Mouse (Mus musculus) layer of hippocampus, adult 2 months (tissue): Measurements from ENCODE around the gene Traf2. TPM values are rescaled to one million over a fixed set of nuclear protein-coding genes. Genes with fewer than 3 reads are reported as not detected.
A peak's percentile ranks its signal among the peaks of the same experiment; 100 is the strongest.

Experiments used
- DNase-seq, 2 experiments: peaks; one replicate each; pipeline ENCODE4 v3.0.0; 2022; ENCODE audit warnings: low spot score in 2 of 2
- H3K27ac ChIP-seq: fragments of 200-600 bp; 2 replicates; pipeline ENCODE4 v1.8.1; 2022
- H3K4me3 ChIP-seq: fragments of 200-600 bp; 2 replicates; pipeline ENCODE4 v1.8.1; 2022; ENCODE audit warnings: mild to moderate bottlenecking
- CTCF ChIP-seq: fragments of 200-600 bp; conservative IDR thresholded peaks from 2 replicates; pipeline ENCODE4 v1.8.1; 2022; ENCODE audit warnings: antibody characterized with exemption, mild to moderate bottlenecking, moderate library complexity
- total RNA-seq, 2 experiments: library from RNA; stranded (reverse); gene quantifications; 2 replicates each; pipeline ENCODE4 v1.2.3; 2021

Gene Traf2
- total RNA-seq, 2 experiments from 2014 or later, result 10.9 to 12.0 TPM

- DNase-seq, result no peak
- Histone ChIP-seq H3K4me3 (no peak within 1 kb of the TSS), H3K27ac (no peak within 1 kb of the TSS)
- no peak for TF ChIP-seq CTCF
Measured at GRCm38 (mm10) chr2:25493476-25493961, 53.2 kb downstream of the Traf2 start, which contains the start of gene Lcn12. Gene Lcn12, minus strand, starts transcription at chr2:25493911.

GRCm38 (mm10) chr2:25492988-25493387 is 53.8 kb downstream of the Traf2 start:
- DNase-seq, result no peak
- Histone ChIP-seq H3K4me3 (no peak overlapping the region), H3K27ac (no peak overlapping the region)
- no peak for TF ChIP-seq CTCF

- DNase-seq, result no peak
- TF ChIP-seq CTCF, result no peak
- Histone ChIP-seq H3K27ac (no peak overlapping the region), H3K4me3 (no peak overlapping the region)
Measured at GRCm38 (mm10) chr2:25488671-25489068, 58.1 kb downstream of the Traf2 start.

GRCm38 (mm10) chr2:25487965-25488670 is 58.6 kb downstream of the Traf2 start:
- Histone ChIP-seq H3K27ac (no peak overlapping the region), H3K4me3 (no peak overlapping the region)
- TF ChIP-seq CTCF, result no peak
- DNase-seq, result no peak

GRCm38 (mm10) chr2:25484901-25485647 is 61.7 kb downstream of the Traf2 start:
- DNase-seq, result no peak
- no peak overlapping the region for H3K4me3 ChIP-seq
- H3K27ac ChIP-seq, result no peak overlapping the region
- TF ChIP-seq CTCF, result no peak

GRCm38 (mm10) chr2:25482969-25483368 is 63.8 kb downstream of the Traf2 start:
- TF ChIP-seq CTCF, result peak; percentile 75
- DNase-seq, result no peak
- Histone ChIP-seq H3K27ac (no peak overlapping the region), H3K4me3 (no peak overlapping the region)

- DNase-seq, result no peak
- no peak for TF ChIP-seq CTCF
- Histone ChIP-seq H3K27ac (peak overlapping the region; percentile 83; the same call in 1 of the 2 replicates), H3K4me3 (no peak overlapping the region)
Measured at GRCm38 (mm10) chr2:25480541-25480940, 66.2 kb downstream of the Traf2 start.

- Histone ChIP-seq H3K27ac (peak overlapping the region; percentile 83), H3K4me3 (no peak overlapping the region)
- no peak for TF ChIP-seq CTCF
- DNase-seq, result no peak
Measured at GRCm38 (mm10) chr2:25479551-25480311, 67.0 kb downstream of the Traf2 start.

- Histone ChIP-seq H3K27ac (peak overlapping the region; percentile 83), H3K4me3 (no peak overlapping the region)
- no peak for TF ChIP-seq CTCF
- peak; percentile 52 to 55 for DNase-seq
Measured at GRCm38 (mm10) chr2:25477967-25478675, 68.6 kb downstream of the Traf2 start.

GRCm38 (mm10) chr2:25477541-25477940 is 69.2 kb downstream of the Traf2 start:
- TF ChIP-seq CTCF, result no peak
- Histone ChIP-seq H3K4me3 (no peak overlapping the region), H3K27ac (peak overlapping the region; percentile 83)
- DNase-seq, result no peak

- Histone ChIP-seq H3K27ac (no peak overlapping the region), H3K4me3 (no peak overlapping the region)
- DNase-seq, result no peak
- TF ChIP-seq CTCF, result no peak
Measured at GRCm38 (mm10) chr2:25472550-25472949, 74.2 kb downstream of the Traf2 start.

- Histone ChIP-seq H3K4me3 (peak within 1 kb of the TSS; percentile 20; the same call in 1 of the 2 replicates), H3K27ac (peak within 1 kb of the TSS; percentile 51)
- TF ChIP-seq CTCF, result no peak
- no peak for DNase-seq
Measured at GRCm38 (mm10) chr2:25469969-25470368, 76.8 kb downstream of the Traf2 start, which contains the start of gene Ptgds. Gene Ptgds, minus strand, starts transcription at chr2:25470046.
